Mouse (Mus musculus): Measurements from ENCODE around the gene Rer1. TPM values are rescaled to one million over a fixed set of nuclear protein-coding genes. Genes with fewer than 3 reads are reported as not detected.

The Rer1 gene
- total RNA-seq (2022), result 10 to 100 TPM; 57.4 to 63.2 (median 60.8) TPM

DNA sequence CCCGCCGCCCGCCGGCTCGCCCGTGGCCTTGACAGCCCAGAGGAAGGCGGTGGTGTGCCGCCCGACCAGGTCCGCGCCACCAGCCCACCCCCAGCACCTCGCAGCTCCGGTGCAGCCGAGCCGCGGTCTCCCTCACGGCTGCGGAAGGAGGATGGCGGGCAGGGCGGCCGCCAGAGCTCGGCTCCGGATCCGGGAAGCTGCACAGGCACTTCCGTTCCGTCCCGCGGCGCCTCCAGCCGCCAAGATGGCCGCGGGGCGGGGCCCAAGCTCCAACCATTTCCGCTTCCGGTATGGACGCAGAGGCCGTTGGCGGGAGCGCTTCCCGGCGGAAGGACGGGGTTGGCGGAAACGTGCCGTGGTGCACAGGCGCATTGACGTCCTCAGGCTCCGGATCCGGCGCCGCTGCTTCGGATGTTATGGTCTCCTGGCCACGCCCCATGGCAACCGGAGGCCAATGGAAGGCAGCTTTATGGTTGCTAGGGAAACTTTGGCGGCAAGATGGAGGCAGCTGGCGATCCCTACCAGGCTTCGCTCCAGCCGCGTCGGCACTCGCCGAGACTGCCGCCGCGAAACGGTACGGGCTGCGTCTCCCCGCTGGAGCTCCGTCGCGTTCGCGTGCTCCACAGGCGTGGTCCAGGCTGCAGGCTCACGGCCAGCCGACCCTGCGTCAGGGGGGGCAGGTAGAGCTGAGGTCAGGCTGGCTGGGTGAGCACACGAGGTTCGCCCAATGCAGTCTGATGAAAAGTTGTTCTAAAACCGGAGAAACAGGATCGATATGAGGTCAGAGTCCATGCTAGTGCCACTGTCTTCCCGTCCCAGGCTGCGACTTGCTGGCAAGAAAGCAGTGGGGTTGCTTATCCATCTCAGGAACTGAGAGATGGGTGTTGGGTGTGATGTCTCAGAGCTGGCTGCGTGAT lies at the start of gene Rer1, which contains the start of gene Morn1:
Gene Rer1, minus strand, starts transcription at position 275 of the 917 bp plus-strand sequence.
Gene Morn1, plus strand, starts transcription at position 470 of the 917 bp plus-strand sequence.
- peak; percentile 99 to 100 for DNase-seq (ENCODE audit: low spot score in 2 of 2)

DNA sequence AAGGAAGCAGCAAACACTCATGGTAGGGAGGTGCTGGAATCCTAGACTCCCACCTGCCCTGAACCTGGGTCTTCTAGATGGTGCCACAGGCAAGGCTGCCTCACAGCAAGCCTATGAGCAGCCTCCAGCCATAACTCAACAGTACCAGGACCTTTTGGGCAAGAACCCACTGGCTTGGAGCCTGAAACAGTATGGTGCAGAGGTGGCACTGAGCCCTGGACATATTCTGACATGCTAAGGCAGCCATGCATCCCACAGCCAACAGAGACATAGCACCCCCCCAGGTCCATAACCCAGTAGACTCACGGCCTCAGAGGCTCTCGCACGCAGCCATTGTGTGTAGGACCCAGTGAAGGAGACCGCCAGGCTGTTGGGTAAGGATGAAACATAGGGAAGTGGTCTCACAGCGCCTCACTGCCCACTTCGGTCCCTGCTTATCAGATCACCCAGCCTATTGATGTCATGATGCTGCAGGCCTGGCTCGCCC lies 48.5 kb upstream of the Rer1 start:
- no peak for DNase-seq (ENCODE audit: low spot score in 2 of 2)

DNA sequence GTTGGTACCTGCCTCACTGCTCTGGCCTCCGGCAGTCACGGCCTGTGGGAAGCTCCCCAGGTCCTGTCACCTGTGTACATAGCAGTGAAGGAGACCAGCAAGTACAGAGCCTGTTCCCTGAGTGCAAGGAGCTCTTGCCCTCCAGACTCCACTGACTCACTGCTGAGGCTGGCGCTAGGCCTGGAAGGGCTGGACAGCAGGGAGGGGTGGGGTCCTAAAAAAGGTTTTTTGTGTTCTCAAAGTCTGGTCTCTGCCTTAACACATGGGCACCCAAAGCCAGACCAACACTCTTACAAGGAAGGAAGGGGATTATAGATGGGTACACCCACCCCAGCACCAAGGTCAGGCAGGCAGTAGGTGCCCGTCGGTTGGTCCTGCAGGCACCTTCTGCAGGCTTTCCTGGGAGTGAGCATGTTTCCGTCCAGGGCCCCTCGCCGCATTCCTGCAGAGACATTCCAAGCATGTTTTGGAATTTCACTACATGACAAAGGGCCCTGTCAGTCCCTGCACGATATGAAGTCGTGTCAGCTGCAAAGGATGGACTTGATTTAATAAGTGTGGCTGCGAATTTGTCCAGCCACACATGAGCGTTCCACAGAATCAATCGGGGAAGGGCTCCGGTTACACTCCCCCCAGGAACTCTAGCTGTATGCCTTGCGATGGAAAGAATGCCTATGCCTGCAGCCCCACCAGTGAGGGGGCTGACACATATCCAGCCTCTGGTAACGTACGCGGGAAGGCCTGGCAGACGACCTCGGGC lies 47.7 kb upstream of the Rer1 start:
- DNase-seq (ENCODE audit: low spot score in 2 of 2), result no peak

DNA sequence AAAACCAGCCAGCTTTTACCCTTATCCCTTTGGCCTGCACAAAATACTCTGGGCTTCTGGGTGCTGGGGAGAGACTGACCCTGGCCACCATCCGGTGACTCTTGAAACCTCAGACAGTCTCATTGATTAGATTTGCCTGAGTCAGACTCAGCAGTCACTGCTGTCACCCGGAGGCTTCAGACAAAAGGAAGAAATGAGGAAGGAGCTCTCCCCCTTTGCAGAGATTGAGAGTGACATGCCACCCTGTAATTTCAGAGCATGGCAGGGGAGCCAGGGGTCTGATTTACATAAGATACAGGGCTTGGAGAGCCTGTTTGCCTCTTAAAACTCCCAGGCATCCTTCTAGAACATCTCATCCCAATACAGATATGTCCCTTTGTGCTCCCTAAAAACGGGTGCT lies 47.0 kb upstream of the Rer1 start:
- no peak for DNase-seq (ENCODE audit: low spot score in 2 of 2)

DNA sequence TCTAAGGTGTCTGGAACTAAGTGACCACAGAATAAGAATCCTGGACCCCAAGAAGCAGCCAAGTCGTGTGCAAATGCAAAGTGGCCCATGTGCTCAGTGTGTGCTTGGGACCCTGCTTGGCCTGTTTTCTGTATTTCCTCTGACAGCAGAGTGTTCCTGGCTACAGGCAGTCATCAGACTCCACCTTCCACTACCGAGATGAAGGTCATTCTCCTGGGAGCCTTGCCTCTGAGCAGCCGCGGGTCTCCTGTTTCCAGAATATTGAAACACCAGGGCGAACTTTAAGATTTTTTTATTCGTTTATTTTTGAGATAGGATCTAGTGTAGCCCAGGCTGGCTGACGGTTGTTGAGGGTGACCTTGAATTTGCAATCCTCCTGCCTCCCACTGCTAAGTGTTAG lies 44.4 kb upstream of the Rer1 start:
- DNase-seq (ENCODE audit: low spot score in 2 of 2), result no peak

DNA sequence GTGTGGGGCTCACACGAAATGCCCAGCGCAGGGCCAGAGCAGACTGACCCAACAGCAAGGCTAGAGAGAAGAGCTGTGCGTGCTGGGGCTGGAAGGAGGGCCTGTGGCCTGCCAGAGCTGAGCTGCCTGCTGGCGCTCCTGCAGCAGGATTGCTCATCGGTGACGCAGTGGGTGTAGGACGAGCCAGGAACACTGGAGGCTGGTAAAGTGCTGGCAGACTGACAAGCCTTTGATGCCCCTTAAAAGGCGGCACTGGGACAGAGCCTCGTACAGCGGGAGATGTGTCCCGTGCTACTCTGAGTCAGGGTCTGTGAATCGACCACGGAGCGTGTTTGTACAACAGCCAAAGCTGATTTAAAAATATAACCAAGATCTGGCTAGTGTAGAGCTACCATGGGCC lies 43.8 kb upstream of the Rer1 start:
- DNase-seq (ENCODE audit: low spot score in 2 of 2), result peak; percentile 90 to 93

DNA sequence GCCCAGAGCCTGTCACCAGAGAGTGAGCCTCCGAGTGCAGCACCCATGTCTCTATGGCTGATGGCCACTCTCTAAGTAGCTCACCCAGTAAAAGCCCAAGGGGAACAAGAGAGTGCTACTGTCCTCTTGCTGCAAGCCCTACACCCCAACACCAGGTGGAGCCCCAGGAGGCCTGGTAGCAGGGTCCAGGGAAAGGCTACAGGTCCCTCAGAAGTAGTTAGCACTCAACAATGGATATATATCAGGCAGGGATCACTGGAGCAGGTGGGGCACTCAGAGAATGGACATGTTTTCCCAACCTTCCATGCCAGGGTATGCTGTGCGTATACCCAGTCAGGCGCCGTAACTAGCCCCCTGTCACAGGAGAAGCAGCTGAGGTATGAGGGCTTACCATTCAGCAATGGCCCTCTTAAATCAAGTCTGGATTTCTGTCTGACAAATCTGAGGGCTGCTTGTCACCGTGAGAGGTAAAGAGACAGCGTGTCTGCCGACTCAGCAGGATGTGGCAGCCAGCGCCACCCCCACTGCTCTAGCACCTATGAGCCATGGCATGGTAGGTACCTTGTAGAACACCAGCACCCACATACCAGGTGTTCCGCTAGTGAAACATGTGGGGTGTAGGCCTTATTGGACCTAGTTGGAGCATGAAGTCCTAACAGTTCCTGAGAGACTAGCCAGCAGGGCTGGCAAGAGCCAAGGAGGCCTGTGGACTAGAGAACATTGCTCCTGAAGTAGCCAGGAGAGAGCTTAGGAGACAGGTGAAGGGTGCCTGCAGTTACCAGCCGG lies 43.1 kb upstream of the Rer1 start:
- peak in 1 of 2 experiments; percentile 47 for DNase-seq (ENCODE audit: low spot score in 2 of 2)

DNA sequence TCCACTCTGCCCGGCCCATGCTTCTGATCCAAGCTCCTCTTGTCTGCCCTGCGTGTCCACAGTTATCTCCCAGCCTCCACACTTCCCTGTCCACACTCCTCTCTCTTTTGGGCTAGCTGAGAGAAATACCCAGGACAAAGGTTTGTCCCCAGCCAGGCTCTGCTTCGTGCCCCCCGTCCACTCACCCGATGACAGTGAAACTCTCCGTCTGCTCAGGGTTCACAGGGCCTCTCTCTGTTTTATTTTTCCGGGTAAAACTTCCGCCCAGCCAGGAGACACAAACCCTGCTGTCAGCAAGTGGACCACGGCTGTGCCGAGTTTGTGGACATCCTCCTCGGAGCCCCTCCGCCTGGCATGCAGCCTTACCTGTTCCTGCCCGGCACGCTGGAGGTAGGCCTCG lies 42.2 kb upstream of the Rer1 start:
- DNase-seq (ENCODE audit: low spot score in 2 of 2), result no peak

DNA sequence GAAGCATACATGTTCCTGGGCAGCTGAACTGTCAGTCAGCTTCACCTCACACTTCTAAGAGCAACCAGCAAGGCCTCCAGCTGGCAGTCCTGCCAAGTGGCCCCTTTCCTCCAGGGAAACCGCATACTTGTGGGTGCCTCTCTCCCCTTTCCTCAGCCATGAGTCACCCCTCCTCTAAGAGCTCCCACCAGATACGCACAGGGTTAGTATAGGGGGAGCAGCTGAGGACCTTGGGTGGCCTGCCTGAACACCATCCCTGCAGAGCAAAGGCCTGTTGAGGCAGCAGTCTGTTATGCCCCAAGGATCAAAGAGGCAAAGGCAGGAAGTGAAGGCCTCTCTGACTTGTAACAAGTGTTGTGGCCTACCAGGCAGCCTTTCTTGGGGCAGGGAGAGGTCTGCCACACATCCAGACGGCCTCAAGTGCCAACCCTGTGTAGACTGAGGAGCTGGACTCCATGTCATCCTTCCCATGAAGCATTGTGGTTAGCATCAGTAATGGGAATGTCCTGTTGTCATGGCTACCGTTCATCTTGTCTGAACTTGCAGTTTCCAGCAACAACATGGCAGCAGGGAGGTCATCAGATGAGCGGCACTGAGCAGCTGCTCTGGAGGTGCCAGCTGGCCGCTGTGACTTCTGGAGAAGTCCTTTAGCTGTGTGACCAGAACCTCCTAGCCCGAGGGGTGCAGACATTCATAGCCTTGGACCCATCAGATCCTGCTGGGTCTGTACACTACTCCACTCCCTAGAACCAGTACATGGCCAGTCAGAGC lies 40.6 kb upstream of the Rer1 start:
- no peak for DNase-seq (ENCODE audit: low spot score in 2 of 2)

DNA sequence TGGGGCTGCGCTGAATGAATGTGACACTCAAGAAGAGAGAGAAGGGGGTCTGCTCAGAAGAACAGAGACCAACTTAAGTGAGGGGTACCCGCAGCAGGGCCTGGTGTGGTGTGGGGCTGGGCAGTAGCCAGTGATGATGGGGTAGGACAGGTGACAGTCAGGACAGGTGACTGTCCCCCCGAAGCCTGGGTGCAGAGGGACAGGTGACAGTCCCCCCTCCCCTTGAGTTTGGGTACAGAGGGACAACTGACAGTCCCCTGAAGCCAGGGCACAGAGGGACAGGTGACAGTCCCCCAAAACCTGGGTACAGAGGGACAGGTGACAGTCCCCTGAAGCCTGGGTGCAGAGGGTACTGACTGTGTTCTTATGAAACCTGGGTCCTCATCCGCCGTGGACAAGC lies 40.0 kb upstream of the Rer1 start:
- DNase-seq (ENCODE audit: low spot score in 2 of 2), result no peak

DNA sequence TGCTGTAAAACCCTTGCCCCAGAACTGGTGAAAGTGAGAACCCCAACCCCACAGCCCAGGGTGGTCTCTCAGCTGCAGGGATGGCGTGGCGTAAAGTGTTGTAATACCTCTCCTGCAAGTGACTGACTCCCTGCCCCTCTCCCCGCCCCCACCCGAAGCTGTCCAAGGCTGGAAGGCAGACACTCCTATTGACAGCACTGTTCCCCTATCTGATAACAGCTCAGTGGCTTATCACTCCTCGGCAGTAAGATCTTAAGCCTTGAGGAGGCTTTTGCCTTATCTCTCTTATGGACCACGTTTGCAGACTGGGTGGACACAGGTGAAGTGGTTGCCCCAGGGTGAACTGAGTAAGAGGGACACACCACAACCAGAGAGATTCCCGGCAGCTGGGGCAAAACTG lies 39.1 kb upstream of the Rer1 start:
- DNase-seq (ENCODE audit: low spot score in 2 of 2), result no peak

DNA sequence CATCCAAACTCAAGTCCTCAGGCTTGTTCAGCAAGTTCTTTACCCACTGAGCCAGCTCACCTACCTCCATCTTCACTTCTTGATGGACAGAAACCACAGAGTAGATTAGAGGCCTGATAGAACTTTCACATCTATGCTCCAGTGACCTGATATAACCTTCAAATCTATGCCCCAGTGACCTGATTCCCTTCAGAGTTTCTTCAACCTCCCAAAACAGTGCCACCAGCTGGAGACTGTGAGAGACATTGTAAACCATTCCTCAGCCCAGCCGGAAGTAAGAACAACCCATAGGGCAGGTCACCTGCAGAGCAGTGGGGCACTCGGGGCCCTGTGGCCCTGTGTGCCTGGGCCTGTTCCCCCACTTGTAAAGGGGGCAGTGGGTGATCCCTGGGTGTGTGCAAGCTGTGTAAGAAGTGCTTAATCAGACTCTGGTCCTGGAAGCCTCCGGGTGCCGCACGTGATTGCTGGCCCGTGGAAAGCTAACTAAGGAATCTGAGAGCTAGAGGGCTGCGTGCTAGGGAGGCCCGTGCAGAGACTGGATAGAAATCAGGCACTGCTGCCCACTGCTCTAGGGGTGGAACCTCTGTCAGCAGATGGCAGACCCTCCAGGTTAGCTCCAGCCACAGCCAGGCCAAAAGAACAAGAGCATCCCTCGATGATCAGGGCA lies 37.8 kb upstream of the Rer1 start:
- DNase-seq (ENCODE audit: low spot score in 2 of 2), result no peak

DNA sequence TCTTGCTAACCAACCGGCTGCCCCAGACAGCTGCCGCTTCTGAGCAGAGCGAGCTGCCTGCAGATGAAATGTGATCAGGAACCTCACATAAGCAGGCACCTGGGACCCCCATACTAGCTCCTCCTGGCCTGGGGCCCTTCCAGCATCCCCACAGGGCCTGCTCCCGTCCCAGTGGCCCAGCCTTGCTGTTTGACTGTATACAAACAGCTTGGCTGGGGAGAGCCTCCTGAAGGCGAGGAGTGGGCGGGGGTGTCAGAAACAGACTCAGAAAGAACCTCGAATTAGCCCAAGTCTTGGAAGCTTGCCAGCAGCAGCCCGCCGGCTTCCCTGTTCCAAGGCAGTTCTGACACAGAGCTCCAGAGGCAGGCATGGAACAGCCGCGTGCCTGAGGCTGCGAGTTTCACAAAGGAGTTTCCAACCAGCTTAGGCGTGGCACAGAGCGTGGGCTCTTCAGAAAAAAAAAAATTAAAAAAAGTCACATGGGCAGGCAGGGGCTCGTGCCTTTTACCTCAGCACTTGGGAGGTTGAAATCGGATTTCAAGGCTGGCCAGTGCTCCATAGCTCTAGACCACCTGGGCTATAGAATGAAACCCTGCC lies 36.4 kb upstream of the Rer1 start:
- DNase-seq (ENCODE audit: low spot score in 2 of 2), result peak; percentile 94

DNA sequence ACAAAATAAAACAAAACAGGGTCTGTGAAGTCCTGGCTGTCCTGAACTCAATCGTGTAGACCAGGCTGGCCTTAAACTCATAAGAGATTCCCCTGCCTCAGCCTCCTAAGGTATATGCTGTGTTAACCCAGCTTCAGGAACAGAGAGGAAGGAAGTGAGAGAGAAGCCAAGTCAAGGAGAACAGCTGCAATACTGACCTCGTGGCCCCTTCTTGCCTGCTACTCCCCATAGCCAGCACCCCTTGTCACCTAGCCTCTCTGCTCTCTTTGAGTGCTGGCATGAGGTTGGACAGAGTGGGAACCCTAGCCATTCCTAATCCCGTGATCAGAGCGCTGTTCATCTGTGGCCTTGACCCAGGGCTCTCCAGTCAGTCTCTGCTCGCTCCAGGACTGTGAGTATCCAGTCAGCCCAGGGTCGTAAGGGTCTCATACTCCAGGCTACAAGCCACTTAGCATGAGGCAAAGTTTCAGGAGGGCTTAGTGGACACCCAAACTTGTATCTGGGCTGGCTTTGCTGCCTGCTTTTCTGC lies 35.8 kb upstream of the Rer1 start:
- DNase-seq (ENCODE audit: low spot score in 2 of 2), result no peak

DNA sequence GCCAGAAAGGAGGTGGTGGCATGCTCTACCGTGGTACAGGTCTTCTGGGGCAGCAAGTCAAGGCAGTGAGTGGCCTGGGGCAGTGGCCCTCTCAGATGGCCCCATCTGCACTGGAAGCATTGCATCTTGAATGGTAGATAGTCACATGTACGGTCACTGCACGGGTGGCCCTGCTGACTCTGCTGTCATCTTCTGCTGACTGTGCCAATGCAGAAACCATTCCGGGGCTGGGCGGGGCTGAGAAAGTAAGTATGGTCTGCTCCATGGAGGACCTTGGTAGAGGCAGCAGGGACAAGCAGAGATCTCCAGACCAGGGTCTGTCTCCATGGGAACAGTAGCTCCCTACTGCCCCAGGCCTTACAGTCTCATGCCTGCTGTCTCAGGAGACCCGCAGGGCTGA lies 35.0 kb upstream of the Rer1 start:
- no peak for DNase-seq (ENCODE audit: low spot score in 2 of 2)

DNA sequence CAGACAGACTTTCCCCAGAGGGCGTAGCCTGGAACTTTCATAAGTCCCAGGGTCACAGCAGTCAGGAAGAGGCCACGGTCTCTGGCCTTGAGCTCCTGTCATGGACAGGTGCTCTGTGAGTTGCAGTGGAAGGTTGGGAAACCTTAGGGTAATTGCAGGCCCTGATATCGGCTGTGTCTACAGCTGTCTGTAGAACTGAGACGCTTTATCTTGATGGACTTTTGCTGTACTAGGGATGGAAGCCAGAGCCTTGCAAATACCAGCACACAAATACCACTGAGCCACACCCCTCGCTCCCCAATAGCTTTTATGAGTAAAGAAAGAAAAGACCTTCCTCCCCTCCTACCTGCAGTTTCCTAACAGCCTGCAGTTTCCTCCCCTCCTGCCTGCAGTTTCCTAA lies 34.4 kb upstream of the Rer1 start:
- DNase-seq (ENCODE audit: low spot score in 2 of 2), result no peak

DNA sequence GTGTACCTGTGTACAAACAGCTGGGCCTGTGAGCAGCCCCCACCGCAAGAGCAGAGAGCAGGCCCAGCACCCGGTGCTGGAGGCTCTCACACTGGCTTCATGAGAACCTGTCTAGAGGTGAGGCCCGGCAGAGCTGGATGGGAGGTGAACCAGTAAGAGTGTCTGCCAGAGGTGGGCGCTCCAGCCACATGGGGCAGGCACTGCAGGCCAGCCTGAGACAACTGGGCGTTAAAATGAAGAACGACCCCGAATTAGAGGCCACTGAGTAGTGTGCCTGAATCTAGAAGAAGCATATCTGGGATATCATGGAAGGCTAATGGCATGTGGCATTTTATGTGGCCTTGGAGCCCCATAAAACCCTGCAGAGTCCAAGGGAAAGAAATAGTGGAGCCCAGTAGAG lies 33.9 kb upstream of the Rer1 start:
- no peak for DNase-seq (ENCODE audit: low spot score in 2 of 2)

DNA sequence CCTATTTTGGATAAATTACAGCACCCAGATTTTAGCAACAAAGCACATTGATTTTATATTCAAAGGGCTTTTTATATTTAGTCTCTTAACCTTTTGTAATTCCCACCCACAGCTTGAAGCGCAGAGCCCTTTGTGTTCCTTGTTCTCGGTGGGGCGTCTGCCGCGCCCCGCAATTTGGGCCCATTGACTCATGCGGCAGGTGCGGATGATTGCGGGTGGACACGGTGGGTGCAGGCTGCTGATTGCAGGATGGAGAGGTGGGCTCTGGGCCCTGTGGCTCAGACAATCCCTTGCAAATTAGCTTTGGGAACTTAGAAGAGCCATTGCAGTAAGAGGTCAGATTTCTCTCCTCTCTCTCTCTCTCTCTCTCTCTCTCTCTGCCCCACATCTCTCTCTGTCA lies 32.1 kb upstream of the Rer1 start:
- no peak for DNase-seq (ENCODE audit: low spot score in 2 of 2)

DNA sequence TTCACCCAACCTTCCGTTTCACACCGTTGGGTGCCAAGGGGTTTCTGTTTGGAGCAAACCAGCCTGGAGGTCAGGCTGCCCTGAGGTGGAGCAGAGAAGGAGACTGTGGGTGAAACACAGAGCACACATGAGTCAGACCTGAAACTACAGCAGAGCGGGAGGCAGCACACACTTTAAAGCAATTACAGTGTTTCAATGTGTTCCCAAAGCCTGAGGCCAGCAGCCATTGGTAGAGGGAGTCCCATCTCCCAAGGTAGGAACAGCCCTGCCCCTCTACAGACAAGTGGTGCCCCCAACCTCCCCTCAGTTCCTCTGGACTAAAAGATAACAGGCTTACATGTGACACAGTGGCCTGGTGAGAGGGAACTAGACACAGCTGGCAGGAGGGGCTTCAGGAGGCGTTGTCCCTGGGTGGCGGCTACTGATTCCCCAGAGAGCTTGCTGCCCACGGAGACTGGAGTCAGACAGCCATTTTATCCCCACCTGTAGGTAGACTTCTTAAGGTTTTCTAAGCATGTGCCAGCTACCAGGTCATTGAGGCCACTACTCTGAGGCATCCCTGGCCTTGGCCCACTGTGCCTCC lies 31.3 kb upstream of the Rer1 start:
- DNase-seq (ENCODE audit: low spot score in 2 of 2), result no peak

Data from layer of hippocampus, adult 8-10 months (tissue).